In genomic region chr13:92994743-92995142, GRCm38 (mm10) we compare ENCODE assay signal across 28 mouse cellular contexts.
A peak's percentile ranks its signal among the peaks of the same experiment; 100 is the strongest.
DNase-seq lines count a peak whose midpoint lies in the region; ATAC-seq lines count a peak whose summit lies in the region.
"Had no signal": no experiment of that assay in that cellular context is flagged by ENCODE, and none has a peak within 500 bp of the region (broad histone marks: within the 10 kb centered on the region; RNA-seq: fewer than 3 reads in every experiment).

No protein-coding gene starts in this region.

- H3K4me3 ChIP-seq in heart, embryonic 11.5 days (ENCODE audit: low read depth, low read length), result no peak overlapping the region
- H3K4me3 ChIP-seq: forebrain, embryonic 15.5 days; heart, embryonic 15.5 days; limb, embryonic 12.5 days; liver, embryonic 15.5 days; midbrain, embryonic 10.5 days; midbrain, embryonic 15.5 days; neural tube, embryonic 15.5 days had no signal

- no peaks in the 10 kb centered on the region for H3K36me3 ChIP-seq in heart, embryonic 11.5 days (ENCODE audit: control insufficient read depth, insufficient read depth, low read length)
- H3K36me3 ChIP-seq: forebrain, embryonic 15.5 days; heart, embryonic 15.5 days; limb, embryonic 12.5 days; liver, embryonic 15.5 days; midbrain, embryonic 10.5 days; midbrain, embryonic 15.5 days; neural tube, embryonic 15.5 days had no signal

- H3K9me3 ChIP-seq in heart, embryonic 11.5 days (replicated peaks; ENCODE audit: control insufficient read depth, low read length), result no peaks in the 10 kb centered on the region
- H3K9me3 ChIP-seq: forebrain, embryonic 15.5 days; heart, embryonic 15.5 days; limb, embryonic 12.5 days; liver, embryonic 15.5 days; midbrain, embryonic 10.5 days; midbrain, embryonic 15.5 days; neural tube, embryonic 15.5 days had no signal

- H3K9ac ChIP-seq in heart, embryonic 11.5 days (ENCODE audit: low read depth, low read length), result no peak overlapping the region
- H3K9ac ChIP-seq: forebrain, embryonic 15.5 days; heart, embryonic 15.5 days; hindbrain, embryonic 14.5 days; limb, embryonic 12.5 days; liver, embryonic 15.5 days; lung, embryonic 14.5 days; midbrain, embryonic 15.5 days; neural tube, embryonic 15.5 days had no signal

- no peak overlapping the region for H3K27ac ChIP-seq in heart, embryonic 11.5 days (ENCODE audit: low read depth, low read length)
- H3K27ac ChIP-seq: forebrain, embryonic 15.5 days; heart, embryonic 15.5 days; hindbrain, embryonic 14.5 days; limb, embryonic 12.5 days; liver, embryonic 15.5 days; midbrain, embryonic 10.5 days; midbrain, embryonic 15.5 days; neural tube, embryonic 15.5 days had no signal

- H3K4me2 ChIP-seq in heart, embryonic 11.5 days, result no peak overlapping the region
- H3K4me2 ChIP-seq: forebrain, embryonic 15.5 days; heart, embryonic 15.5 days; hindbrain, embryonic 14.5 days; limb, embryonic 12.5 days; liver, embryonic 15.5 days; lung, embryonic 14.5 days; midbrain, embryonic 15.5 days; neural tube, embryonic 15.5 days had no signal

- H3K4me1 ChIP-seq in heart, embryonic 11.5 days (ENCODE audit: control insufficient read depth, insufficient read depth, low read length), result no peaks in the 10 kb centered on the region
- H3K4me1 ChIP-seq: heart, embryonic 15.5 days; limb, embryonic 12.5 days; liver, embryonic 15.5 days; midbrain, embryonic 10.5 days; midbrain, embryonic 15.5 days had no signal

- intact Hi-C loops in heart, postnatal 10 days (cut with DNase I), result no loop called here

- no peaks in the 10 kb centered on the region for H3K27me3 ChIP-seq in heart, embryonic 11.5 days (ENCODE audit: control insufficient read depth, insufficient read depth, low read length)
- H3K27me3 ChIP-seq: forebrain, embryonic 15.5 days; heart, embryonic 15.5 days; limb, embryonic 12.5 days; liver, embryonic 15.5 days; midbrain, embryonic 15.5 days; neural tube, embryonic 15.5 days had no signal

- DNase-seq in gastrocnemius, postnatal 25 days, result peak; percentile 53
- DNase-seq in gastrocnemius, adult 8-10 months (ENCODE audit: low spot score in 2 of 2), result no peak
- DNase-seq in heart, postnatal 10 days, result peak; percentile 59 to 66
- DNase-seq in brain, adult 2 months (ENCODE audit: low read depth, low spot score), result peak; percentile 84
- DNase-seq in lung, postnatal 25 days (ENCODE audit: low spot score), result no peak
- no peak for DNase-seq in retina, embryonic 14.5 days (ENCODE audit: low spot score)
- DNase-seq: adrenal gland, adult 2 months; adrenal gland, postnatal 36 days; B cell, adult 2 months; cerebellum, adult 8-10 months; cerebellum, postnatal 25 days; kidney, adult 9 months; kidney, postnatal 10 days; layer of hippocampus, postnatal 36 days; lung, embryonic 14.5 days; lung, postnatal 14 days; thymus, postnatal 4 days had no signal

- no peak for ATAC-seq in heart, embryonic 11.5 days (replicated peaks; ENCODE audit: insufficient number of reproducible peaks, low FRiP score, low TSS enrichment)
- ATAC-seq: activated CD4-positive, CD25-positive, alpha-beta regulatory T cell, adult 4 months; forebrain, embryonic 15.5 days; intestine, postnatal 0 days; midbrain, embryonic 15.5 days had no signal

Comparison
In these comparisons a context has a peak if more than half of its experiments do, and no peak if none do; other contexts are left out.
1. DNase-seq: peak in gastrocnemius, postnatal 25 days (single experiment), heart, postnatal 10 days (2 of 2) and brain, adult 2 months (single experiment); none in gastrocnemius, adult 8-10 months (0 of 2), lung, postnatal 25 days (single experiment) and retina, embryonic 14.5 days (single experiment).